Mouse (Mus musculus) common myeloid progenitor, adult 5-6 weeks (primary cell): Measurements from ENCODE around the gene 4930507D05Rik. TPM values are rescaled to one million over a fixed set of nuclear protein-coding genes. Genes with fewer than 3 reads are reported as not detected.
"Not testable (repeated sequence)": the region's sequence is repeated elsewhere in the genome, so short reads cannot be mapped to it uniquely, and the experiment has no call there.

ENCODE experiments used
- ATAC-seq: replicated peaks from 2 replicates; pipeline ENCODE4 v1.8.0; 2016; ENCODE audit warnings: low read depth, mild to moderate bottlenecking, moderate TSS enrichment, inconsistent platforms; ENCODE audit not compliant: poor library complexity, severe bottlenecking
- total RNA-seq: library from RNA; stranded (forward); fragments of 200-1000, 187-1606 nt; gene quantifications from 2 replicates; pipeline ENCODE4 v1.2.3, GENCODE M21; 2017

The 4930507D05Rik gene
- total RNA-seq, 1 experiment from 2014 or later = 1.0 TPM

DNA sequence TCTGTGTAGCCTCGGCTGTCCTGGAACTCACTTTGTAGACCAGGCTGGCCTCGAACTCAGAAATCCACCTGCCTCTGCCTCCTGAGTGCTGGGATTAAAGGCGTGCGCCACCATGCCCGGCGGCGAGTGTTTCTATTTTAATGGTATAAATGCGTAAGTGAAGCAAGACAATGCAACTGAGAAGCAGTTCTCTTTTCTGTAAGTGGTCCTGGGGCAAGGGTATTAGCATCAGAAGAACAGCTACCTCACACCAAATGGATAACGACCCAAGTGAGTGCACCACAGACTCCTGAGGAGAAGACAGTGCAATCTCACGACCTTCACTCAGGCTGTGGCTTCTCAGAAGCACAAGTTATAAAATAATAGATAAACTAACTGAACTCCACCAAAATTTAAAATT, 25.7 kb downstream of the 4930507D05Rik start:
- ATAC-seq = no peak

DNA sequence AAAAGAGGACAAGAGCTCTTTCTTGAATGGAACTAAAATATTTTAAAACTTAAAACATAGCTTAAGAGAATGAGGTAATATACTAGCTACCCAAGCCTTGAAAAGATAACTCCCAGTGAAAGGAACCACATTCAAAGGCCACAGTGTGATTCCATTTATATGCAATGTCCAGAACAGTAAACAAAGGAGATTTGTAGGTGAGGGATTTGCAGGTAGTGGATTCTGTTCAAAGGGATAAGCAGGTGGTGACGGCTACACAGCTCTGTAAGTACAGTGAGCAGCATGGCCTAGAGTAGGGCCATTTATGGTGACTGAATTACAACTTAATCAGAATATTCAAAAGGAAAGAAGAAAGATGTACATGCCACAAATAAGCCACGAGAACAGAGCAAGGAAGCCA, 27.7 kb downstream of the 4930507D05Rik start:
- ATAC-seq = no peak

GRCm38 (mm10) chr10:62481108-62481852, 32.0 kb downstream of the 4930507D05Rik start:
- no peak for ATAC-seq

DNA sequence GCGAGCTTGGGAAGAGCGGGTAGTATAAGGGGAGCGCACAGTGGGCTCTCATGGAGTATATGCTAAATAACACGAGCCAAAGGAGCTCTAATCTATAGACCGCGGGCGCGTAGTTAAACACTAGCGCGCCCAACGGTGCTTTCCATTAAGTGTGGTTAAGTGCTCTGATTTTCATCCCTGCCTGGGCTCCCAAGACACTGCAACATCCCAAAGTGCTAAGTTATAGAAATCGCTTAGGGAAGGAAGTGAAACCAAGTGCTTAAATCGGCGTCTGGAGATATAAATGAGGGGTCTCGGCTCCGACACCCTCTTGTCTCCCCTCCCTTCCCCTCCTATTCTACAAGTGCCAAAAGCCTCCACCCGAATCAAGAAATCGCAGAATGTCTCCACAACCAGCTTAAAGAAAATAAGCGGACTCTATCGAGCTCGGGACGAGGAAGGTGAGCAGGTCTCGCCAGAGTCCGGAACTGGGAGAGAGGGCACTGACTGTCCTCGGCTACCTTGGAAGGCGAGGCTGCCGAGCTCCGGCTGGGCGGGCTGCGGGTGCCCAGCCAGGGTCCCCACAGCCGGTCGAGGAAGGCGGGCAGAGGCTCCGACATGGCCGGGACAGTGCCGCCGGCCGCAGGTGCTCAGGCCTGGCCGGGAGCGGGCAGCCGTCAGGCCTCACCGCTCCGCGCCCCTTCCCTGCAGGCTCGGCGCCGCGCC, 36.7 kb downstream of the 4930507D05Rik start:
- ATAC-seq = peak; percentile 16; the same call in 1 of the 2 replicates

DNA sequence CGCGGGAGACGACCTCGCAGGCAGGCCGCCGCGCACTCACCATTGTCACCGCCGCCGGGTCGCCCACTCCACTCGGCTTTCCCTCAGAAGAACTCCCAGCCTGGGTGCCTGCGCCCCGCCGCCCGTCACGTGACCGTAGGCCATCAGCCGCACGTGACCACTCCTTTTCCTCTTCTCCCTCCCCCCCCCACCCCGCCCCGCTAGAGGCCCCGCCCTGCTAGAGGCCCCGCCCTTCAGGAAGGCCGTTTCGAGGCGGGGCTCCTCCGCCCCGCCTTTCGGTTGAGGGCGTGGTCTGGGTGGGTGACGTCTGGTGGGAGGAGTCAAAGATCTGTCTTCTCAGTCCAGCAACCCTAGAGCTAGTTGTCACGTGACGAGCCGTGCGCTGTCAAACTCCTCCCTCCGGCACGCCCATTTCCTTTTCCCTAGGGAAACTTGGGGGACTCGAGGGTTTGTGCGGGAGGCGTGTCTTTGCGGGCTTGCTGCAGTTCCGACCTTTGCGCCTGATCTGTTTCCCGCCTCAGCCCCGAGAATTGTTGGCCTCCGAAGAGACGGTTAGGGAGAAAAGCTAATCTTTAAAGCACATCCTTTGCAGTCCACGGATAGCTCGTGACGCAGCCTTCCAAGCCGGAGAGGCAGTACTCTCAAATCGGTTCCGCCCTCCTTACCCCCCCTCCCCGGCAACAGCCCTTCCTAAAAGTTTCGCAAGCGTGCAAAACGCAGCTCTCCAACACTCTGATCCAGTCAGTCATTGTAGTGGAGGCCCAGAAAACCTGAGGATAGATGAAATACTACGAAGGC, 37.5 kb downstream of the 4930507D05Rik start, which contains the start of gene Vps26a:
Gene Vps26a (minus strand): TSS at position 188 of the 798 bp plus-strand sequence.
- ATAC-seq = peak; percentile 76

- ATAC-seq = peak; percentile 35
Measured at GRCm38 (mm10) chr10:62488266-62488665, 39.0 kb downstream of the 4930507D05Rik start.

GRCm38 (mm10) chr10:62491681-62492080, 42.4 kb downstream of the 4930507D05Rik start:
- ATAC-seq = not testable (repeated sequence)

DNA sequence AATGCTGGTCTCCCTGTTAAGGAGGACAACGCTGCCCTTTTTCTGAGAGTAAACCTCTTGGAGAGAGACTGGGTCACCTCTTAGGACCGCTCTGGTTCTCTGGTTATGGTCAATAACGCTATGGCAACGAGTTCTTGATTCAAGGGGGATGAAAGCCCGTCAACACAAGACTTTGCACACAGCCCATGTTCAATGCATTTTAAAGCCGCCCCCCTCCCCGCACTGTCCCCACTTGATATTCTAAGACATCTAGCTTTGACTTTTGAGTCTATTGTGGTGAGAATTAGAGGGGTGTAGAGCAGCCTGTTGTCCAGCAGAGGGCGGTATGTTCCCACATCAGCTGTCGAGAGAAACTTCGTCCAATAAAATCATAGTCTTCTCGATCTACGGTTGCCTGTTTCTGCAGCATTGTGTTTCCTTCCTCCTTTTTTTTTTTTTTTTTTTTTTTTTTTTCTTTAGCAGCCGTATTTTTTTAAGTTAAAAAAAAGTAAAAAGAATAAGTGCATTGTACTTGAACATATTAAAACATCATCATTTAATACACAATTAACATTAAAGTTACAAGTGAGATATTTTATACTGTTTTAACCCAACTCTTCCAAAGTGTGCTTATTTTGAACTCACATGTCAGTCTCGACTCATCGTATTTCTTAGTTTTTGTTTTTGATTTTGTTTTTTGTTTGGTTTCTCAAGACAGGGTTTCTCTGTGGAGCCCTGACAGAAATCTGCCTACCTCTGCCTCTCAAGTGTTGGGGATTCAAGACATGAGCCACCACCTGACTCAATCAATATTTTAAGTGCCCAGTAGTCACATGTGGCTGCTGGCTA, 51.0 kb downstream of the 4930507D05Rik start:
- peak; percentile 61 for ATAC-seq

Other genes with a start within 250 kb of the 4930507D05Rik start
- 0.32 and 3.6 TPM in 2 replicates for gene Tspan15, start 218.2 kb upstream of the 4930507D05Rik start, total RNA-seq
- gene Tacr2, start 197.1 kb upstream of the 4930507D05Rik start, total RNA-seq = not detected in 2 replicates
- 156 and 195 TPM in 2 replicates for gene Hk1, start 69.6 kb upstream of the 4930507D05Rik start, total RNA-seq
- gene Hkdc1, start 27.0 kb upstream of the 4930507D05Rik start, total RNA-seq = not detected in 2 replicates
- gene Supv3l1, start 249 bp downstream of the 4930507D05Rik start, total RNA-seq = 44.9 and 61.6 TPM in 2 replicates
- 76.1 and 81.7 TPM in 2 replicates for gene Vps26a, start 37.3 kb downstream of the 4930507D05Rik start, total RNA-seq
- gene Srgn, start 78.0 kb downstream of the 4930507D05Rik start, total RNA-seq = 1,072 and 1,492 TPM in 2 replicates
- 13.7 and 19.9 TPM in 2 replicates for gene Kif1bp, start 129.0 kb downstream of the 4930507D05Rik start, total RNA-seq
- 280 and 283 TPM in 2 replicates for gene Ddx21, start 152.8 kb downstream of the 4930507D05Rik start, total RNA-seq
- gene Ddx50, start 201.7 kb downstream of the 4930507D05Rik start, total RNA-seq = 109 and 111 TPM in 2 replicates